Mouse (Mus musculus): ENCODE data around the gene Ltbp2.

The Ltbp2 gene

DNA sequence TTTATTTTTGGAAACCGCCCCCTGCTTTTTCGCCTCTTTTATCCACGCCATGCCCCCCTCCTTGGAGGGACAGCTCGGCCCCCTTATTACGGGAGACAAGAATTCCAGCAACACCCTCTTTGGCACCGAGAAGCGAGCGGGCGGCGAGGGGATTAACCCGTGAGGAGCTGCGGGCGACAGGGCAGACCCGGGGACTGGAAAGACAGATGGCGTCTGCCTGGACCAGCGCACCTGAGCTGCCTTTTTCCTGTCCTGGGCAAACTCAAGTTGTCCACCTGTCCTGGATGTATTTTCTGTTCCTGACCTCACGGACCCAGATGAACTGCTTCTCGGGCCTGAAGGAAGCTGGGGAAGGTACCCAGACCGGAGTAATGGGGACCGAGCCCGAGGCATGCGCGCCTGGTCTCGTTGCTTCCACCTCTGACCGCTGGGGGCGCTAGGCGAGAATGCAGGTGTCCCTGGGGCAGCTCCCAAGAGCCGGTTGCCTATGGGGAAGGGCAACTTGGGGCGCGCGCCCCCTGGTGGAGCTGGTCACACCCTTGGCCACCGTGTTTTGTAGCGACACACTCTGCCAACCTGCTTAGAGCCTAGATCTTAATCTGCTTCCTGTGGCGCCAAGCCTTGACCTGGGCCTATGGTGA, at the start of gene Ltbp2:
Gene Ltbp2 (minus strand): TSS at position 52 of the 641 bp plus-strand sequence.
- no peak for DNase-seq (ENCODE audit: low read depth)

DNA sequence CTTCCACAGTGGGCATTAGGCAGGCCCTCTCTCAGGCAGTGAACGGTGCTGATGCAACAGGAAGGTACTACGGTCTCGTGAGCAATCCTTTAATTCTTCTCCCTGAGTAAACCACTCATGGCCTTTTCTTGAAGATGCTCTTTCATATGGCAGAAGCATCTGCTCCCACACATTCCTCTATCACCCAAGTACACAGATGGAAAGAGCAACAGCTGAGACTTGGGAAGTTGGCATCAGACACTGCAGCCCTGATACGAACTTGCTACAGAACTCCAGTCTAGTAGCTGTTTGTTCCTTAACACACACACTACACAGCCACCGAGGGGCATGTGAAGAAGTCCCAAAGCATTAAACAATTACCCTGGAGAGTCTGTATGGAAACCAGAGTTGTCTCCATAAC, 48.0 kb upstream of the Ltbp2 start:
- no peak for DNase-seq (ENCODE audit: low read depth)

DNA sequence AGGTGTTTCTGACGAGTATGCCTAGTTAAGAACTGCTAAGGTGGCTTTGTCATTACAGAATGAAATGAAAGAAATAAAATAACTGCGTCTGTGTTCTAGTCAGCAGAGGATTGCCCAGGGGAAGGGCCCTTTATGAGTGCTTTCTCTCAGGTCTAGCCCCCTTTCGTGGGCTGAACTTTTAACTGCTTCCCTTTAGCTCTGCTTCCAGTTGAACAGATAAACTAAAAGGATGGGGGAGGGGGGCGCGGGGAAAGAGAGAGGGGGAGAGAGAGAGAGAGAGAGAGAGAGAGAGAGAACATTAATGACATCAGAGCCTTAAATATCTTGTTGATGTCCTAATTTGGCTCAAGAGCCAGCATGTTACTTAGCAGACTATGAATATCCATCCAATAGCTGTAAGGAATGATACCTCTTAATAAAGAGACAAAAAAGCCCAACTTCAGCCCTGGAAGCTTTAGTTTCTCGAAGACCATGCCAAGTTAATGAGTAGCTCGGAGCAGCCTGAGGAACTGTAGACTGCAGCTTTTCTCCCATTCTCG, 45.6 kb upstream of the Ltbp2 start:
- no peak for DNase-seq (ENCODE audit: low read depth)

GRCm38 (mm10) chr12:84918809-84919208, 42.5 kb upstream of the Ltbp2 start:
- DNase-seq (ENCODE audit: low read depth) = no peak

DNA sequence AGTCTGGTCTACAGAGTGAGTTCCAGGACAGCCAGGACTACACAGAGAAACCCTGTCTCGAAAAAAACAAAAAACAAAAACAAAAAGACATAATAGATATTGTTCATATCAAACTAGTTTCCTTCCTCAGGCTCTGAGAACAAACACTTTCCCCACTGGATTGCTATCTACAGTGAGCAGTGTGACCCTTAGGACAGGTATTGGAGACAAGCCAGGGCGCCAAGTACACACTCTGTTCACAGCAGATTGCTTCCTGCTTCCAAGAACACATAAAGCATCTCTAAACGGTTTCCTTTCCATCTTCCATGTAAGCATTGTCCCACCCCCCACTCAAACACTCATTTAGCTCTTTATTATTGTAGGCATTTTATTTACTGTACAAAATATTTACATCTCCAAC, 41.5 kb upstream of the Ltbp2 start:
- no peak for DNase-seq (ENCODE audit: low read depth)

DNA sequence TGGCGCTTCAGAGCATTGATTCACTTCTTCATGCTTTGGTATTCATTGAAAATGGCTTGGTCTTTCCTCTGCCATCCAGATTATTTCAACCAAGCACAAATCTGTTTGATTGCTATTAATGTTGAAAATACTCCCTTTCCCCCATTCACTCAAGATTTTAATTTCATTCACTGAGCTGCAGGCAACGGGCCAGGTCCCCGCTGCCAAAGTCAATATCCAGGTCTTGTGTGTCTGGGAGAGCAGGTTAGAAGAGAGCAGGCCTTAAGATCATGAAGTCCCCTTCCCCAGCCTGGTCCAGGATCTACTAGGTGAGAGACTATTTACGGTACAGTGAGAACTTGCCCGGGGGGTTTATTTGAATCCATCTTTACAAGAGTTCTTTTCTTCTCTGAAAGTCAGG, 38.6 kb upstream of the Ltbp2 start:
- no peak for DNase-seq (ENCODE audit: low read depth)

- no peak for DNase-seq (ENCODE audit: low read depth)
Observed at GRCm38 (mm10) chr12:84912652-84913104, 36.3 kb upstream of the Ltbp2 start.

DNA sequence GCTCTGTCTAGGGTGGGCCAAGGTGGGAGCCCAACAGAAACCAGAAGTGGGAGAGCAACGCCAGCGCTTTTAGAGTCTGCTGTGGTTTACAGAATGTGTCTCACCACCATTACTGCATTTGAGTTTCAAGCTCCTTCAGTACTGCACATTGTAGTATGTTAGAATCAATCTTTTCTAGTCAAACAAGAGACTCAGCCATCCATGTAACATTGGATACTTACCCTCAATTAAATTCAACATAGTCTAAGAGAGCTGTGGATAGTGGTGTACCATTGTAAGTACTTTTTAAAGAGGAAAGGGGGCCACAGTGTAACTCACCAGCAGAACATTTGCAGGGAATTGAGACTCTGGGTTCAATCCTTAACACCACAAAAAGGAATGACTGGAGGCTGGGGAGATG, 35.3 kb upstream of the Ltbp2 start:
- DNase-seq (ENCODE audit: low read depth) = no peak

DNA sequence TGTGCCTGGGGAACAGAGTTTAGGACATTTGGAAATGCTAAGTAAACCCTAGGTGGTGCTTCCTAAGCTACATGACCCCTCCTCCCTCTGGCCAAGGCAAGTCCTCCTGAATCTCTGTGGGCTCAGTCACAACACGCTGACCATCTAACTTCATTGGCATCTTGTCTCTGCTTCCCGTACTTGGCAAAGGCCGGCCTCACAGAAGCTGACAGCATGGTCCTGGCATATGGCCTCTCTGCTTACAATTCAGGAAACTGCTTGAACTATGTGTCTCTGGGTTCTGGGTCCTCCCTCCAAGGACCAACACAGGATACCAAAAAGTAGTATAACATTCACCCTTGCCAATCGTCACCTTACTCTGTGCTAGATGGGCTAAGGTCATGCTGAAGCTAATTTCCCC, 33.7 kb upstream of the Ltbp2 start:
- no peak for DNase-seq (ENCODE audit: low read depth)

DNA sequence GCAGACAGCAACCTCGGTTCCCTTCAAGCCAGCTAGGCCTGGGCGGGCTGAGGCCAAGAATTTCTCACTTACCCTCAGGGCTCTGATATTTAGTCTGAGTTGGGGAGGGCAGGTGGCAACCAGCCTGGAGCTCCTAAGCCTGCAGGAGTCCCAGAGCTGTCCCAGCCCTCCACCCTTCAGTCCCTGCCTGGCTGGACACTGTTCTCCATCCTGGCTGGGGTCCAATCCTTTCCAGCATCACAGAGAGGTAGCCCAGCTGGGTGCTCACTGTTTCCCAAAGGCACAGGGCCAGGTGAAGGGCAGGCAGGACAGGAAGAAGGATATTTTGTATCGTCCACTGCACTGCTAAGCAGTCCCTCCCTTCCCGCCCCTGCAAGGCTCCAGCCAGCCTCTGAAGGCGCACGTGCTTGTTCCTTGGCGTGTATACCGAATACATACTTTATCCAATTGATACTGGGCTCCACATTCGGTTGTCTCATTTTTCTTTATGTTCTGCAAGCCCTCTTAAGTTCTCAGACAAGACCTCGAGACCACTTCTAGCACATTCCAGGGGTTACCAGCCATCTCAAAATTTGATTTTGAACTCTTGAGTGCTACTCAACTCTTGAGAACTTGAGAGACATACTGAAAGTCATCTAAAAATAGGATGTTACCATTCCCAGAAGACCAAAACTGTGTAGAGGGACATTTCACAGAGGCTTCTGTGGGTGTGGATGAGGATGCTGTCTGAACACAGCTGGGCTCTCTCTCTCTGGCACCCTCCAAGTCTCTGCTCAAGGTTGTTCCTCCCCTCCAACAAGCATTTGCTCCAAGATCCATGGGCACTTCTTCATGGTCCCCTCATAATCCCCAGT, 31.5 kb upstream of the Ltbp2 start:
- DNase-seq (ENCODE audit: low read depth) = no peak

DNA sequence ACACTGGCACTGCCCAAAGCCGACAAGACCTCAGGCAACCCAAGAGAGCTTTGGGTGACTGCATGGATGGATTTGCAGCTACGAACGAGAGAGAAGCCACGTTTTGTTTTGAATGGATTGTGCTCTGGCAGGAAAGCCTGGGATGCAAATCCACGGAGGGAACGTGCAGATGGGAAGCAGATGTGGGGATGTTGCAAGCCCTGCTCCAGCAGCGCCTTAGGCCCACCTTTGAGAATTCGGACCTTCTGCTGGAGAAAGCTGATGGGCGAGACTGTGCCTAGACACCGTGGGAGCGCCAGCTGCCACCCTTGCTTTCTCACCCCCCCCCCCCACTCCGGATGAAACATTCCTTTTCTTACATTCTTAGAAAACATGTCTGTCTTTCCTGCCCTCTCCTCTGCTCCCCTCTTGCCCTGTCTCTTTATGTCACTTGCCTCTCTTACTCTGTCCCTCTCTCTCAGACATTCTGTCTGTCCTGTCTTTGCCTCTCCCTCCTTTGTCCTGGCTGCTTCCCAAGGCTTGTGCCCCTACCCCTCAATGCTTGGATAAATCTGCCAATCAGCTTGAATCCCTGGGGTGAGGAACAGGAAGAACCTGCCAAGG, 30.8 kb upstream of the Ltbp2 start:
- peak; percentile 43 for DNase-seq (ENCODE audit: low read depth)

DNA sequence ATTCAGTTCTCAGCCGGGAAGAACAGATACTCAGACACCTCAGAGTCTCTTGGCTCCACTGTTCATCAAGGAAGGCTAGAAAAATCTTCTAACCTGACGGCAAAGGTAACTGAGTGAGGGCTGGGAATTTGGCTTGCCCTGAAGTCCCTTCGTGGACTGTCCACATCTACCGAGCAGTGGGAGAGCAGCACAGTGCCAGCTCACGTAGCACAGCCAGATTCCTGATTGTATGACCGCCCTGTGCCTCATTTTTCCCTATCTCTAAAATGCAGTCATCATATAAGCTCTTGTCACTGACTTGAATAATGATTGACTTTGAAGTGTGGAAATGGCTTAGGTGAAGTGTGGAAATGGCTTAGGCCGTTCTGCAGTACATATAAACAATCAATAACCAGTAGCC, 28.1 kb upstream of the Ltbp2 start:
- DNase-seq (ENCODE audit: low read depth) = no peak

GRCm38 (mm10) chr12:84900317-84900716, 24.0 kb upstream of the Ltbp2 start:
- DNase-seq (ENCODE audit: low read depth) = no peak

DNA sequence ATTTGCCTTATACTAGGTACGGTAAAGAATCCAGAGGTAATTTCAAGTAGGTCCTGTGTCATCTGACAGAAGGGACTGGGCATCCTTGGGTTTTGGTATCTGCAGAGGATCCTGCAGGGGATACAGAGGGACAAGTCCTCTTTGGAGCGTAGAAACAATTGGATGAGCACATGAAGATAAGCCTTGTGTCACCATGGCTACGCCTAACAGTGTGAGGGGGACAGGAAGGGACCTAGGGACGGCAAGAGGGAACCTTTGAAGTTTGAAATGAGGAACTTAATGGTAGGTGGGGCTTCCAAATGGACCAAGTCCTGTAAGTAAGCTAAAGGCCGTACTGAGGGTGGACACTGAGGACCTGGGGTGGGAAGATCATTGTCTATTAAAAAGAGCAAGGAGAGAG, 21.0 kb upstream of the Ltbp2 start:
- DNase-seq (ENCODE audit: low read depth) = no peak

GRCm38 (mm10) chr12:84896235-84896634, 19.9 kb upstream of the Ltbp2 start:
- no peak for DNase-seq (ENCODE audit: low read depth)

- no peak for DNase-seq (ENCODE audit: low read depth)
Observed at GRCm38 (mm10) chr12:84893648-84894628, 17.6 kb upstream of the Ltbp2 start.

- DNase-seq (ENCODE audit: low read depth) = no peak
Observed at GRCm38 (mm10) chr12:84890289-84890688, 14.0 kb upstream of the Ltbp2 start.

DNA sequence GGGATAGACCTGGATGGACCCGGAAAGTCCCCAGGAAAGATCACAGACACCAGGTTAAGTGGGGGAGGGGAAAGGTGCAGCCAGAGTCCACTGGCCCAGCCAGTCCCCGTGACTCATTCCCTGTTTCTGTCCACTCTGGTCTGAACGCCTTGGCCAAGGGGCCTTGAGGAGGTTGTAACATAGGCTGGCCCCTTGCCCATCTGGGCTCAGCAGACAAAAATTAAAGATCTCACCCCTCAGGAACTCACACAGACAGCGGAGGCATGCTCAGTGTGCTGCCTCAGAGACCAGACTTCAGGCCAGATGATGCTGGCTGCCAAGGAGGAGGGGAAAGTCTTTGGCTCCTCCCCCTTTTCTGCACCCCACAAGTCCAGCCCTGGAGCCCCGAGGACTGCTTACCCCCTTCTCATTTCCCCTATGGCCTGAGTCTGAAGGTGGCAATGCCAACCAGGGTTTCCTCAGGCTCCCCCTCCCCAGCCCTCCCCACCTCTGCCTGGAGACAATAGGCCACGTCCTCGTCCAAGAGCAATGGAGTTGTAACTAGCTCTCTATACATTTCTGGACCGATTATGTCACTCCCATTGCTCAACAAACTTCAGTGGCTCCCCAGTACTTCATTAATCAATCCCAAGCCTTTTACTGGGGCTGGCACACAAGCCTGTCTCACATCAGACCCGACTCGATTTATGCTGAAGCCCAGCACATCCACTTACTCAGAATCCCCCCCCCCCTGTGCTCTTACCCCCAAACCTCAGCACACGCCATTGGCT, 9.0 kb upstream of the Ltbp2 start:
- peak; percentile 92 for DNase-seq (ENCODE audit: low read depth)

DNA sequence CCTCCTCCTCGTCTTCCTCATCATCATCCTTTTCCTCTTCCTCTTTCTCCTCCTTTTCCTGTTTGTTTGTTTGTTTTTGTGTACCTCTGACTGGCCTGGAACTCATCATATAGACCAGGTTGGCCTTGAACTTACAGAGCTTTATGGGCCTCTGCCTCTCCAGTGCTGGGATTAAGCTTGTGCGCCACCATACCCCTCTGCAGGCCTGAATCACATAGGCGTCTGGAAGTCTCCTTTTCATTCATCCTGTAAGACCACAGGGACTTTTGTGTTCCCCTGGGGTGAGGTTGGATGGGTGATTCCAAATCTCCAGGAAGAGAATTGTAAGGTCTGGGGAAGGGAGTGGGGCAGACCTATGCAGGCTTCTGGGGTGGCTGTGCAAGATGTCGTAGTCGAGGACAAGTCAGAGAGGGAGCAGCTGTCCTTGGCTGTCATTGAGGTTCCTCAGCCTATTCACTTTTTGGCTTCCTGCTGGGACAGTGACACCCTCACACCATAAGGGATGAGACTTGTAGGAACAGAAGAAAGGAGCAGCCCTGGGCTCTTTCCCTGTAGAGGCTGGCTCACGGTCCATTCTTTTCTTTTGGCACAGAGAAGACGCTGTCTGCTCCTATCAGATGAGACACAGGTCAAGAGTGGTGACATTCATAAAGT, 8.2 kb upstream of the Ltbp2 start:
- DNase-seq (ENCODE audit: low read depth) = no peak

- DNase-seq (ENCODE audit: low read depth) = no peak
Observed at GRCm38 (mm10) chr12:84882796-84883195, 6.5 kb upstream of the Ltbp2 start.

All from fibroblast of lung, adult 2 months (primary cell).